In genomic region chr13:69537366-69537765, GRCm38 (mm10) we compare ENCODE assay signal across 29 mouse cellular contexts. TPM values are rescaled to one million over a fixed set of nuclear protein-coding genes. Genes with fewer than 3 reads are reported as not detected.
DNase-seq lines count a peak whose midpoint lies in the region; ATAC-seq and TF ChIP-seq lines count a peak whose summit lies in the region.
"Had no signal": no experiment of that assay in that cellular context is flagged by ENCODE, and none has a peak within 500 bp of the region (broad histone marks: within the 10 kb centered on the region; RNA-seq: fewer than 3 reads in every experiment).

No protein-coding gene starts in this region.

- no peak overlapping the region for H3K4me3 ChIP-seq in midbrain, postnatal 0 days (ENCODE audit: low read depth, low read length)
- H3K4me3 ChIP-seq in midbrain, embryonic 14.5 days (replicated peaks; ENCODE audit: low read depth, low read length) = no peak overlapping the region
- H3K4me3 ChIP-seq: embryonic facial prominence, embryonic 12.5 days; forebrain, embryonic 15.5 days; heart, adult 2 months; heart, embryonic 12.5 days; hindbrain, embryonic 13.5 days; liver, embryonic 12.5 days; megakaryocyte, embryonic 14.5 days; midbrain, embryonic 15.5 days; stomach, embryonic 15.5 days had no signal

- H3K9ac ChIP-seq in midbrain, postnatal 0 days (replicated peaks; ENCODE audit: low read length, poor library complexity, severe bottlenecking) = no peak overlapping the region
- H3K9ac ChIP-seq in midbrain, embryonic 14.5 days (replicated peaks; ENCODE audit: low read length) = no peak overlapping the region
- H3K9ac ChIP-seq: embryonic facial prominence, embryonic 12.5 days; forebrain, embryonic 15.5 days; heart, embryonic 12.5 days; liver, embryonic 12.5 days; liver, postnatal 0 days; midbrain, embryonic 15.5 days; stomach, embryonic 15.5 days had no signal

- H3K4me1 ChIP-seq in midbrain, postnatal 0 days (ENCODE audit: insufficient read depth, low read length) = peaks cover 9% of the 10 kb centered on the region
- H3K4me1 ChIP-seq in midbrain, embryonic 14.5 days (ENCODE audit: control insufficient read depth, insufficient read depth, low read length) = peaks cover 32% of the 10 kb centered on the region; the same call in 1 of the 2 replicates

- H3K36me3 ChIP-seq in midbrain, postnatal 0 days (ENCODE audit: insufficient read depth, low read length) = no peaks in the 10 kb centered on the region
- no peaks in the 10 kb centered on the region for H3K36me3 ChIP-seq in midbrain, embryonic 14.5 days (ENCODE audit: control insufficient read depth, insufficient read depth, low read length)
- H3K36me3 ChIP-seq: embryonic facial prominence, embryonic 12.5 days; forebrain, embryonic 15.5 days; heart, embryonic 12.5 days; hindbrain, embryonic 13.5 days; liver, embryonic 12.5 days; midbrain, embryonic 15.5 days; stomach, embryonic 15.5 days had no signal

- intact Hi-C loops in gastrocnemius, postnatal 14 days (cut with DNase I; ENCODE audit: low total_unique reads) = no loop called here

- peak; percentile 39 to 47 for DNase-seq in adrenal gland, postnatal 36 days
- no peak for DNase-seq in adrenal gland, adult 8-10 months
- peak; percentile 44 for DNase-seq in gastrocnemius, postnatal 14 days
- DNase-seq in gastrocnemius, postnatal 4 days (ENCODE audit: low spot score in 2 of 2) = no peak
- DNase-seq in midbrain, postnatal 0 days (ENCODE audit: low spot score) = peak; percentile 44
- no peak for DNase-seq in midbrain, embryonic 14.5 days
- no peak for DNase-seq in lung, adult 18-20 months
- DNase-seq: cerebellum, adult 8-10 months; embryo, embryonic 11 days; gastrocnemius, postnatal 36 days; heart, postnatal 4 days; kidney, adult 9 months; liver, postnatal 0 days; lung, postnatal 4 days; right cerebral cortex, postnatal 25 days; thymus, postnatal 14 days had no signal

- no peaks in the 10 kb centered on the region for H3K9me3 ChIP-seq in midbrain, postnatal 0 days (ENCODE audit: low read length)
- H3K9me3 ChIP-seq in midbrain, embryonic 14.5 days (ENCODE audit: control insufficient read depth, low read length) = no peaks in the 10 kb centered on the region
- H3K9me3 ChIP-seq: embryonic facial prominence, embryonic 12.5 days; forebrain, embryonic 15.5 days; heart, embryonic 12.5 days; hindbrain, embryonic 13.5 days; liver, embryonic 12.5 days; megakaryocyte, embryonic 14.5 days; midbrain, embryonic 15.5 days; stomach, embryonic 15.5 days had no signal

- WGBS in midbrain, postnatal 0 days = 68% methylated on average over 7 of the region's 7 CpGs
- 56% methylated on average over 7 of the region's 7 CpGs for WGBS in midbrain, embryonic 14.5 days

- no peak for TF ChIP-seq CTCF in midbrain, postnatal 0 days (IDR thresholded peaks at IDR 0.05)

- H3K27ac ChIP-seq in midbrain, postnatal 0 days (ENCODE audit: low read depth, low read length) = no peak overlapping the region
- H3K27ac ChIP-seq in midbrain, embryonic 14.5 days (replicated peaks; ENCODE audit: low read depth, low read length) = no peak overlapping the region
- H3K27ac ChIP-seq: embryonic facial prominence, embryonic 12.5 days; forebrain, embryonic 15.5 days; heart, adult 2 months; hindbrain, embryonic 13.5 days; liver, embryonic 12.5 days; midbrain, embryonic 15.5 days; stomach, embryonic 15.5 days had no signal

- ATAC-seq in midbrain, postnatal 0 days (ENCODE audit: low FRiP score) = no peak
- no peak for ATAC-seq in midbrain, embryonic 14.5 days (ENCODE audit: low FRiP score, low TSS enrichment)
- ATAC-seq: activated CD4-positive, CD25-positive, alpha-beta regulatory T cell, adult 4 months; CD4-positive, CD25-positive, alpha-beta regulatory T cell, adult 4 months; forebrain, embryonic 15.5 days; intestine, postnatal 0 days; liver, embryonic 12.5 days; liver, postnatal 0 days; lung, postnatal 0 days; midbrain, embryonic 15.5 days had no signal

- no peak overlapping the region for H3K4me2 ChIP-seq in midbrain, postnatal 0 days (ENCODE audit: low read depth, low read length, poor library complexity, severe bottlenecking)
- no peak overlapping the region for H3K4me2 ChIP-seq in midbrain, embryonic 14.5 days (ENCODE audit: low read length)
- H3K4me2 ChIP-seq: embryonic facial prominence, embryonic 12.5 days; forebrain, embryonic 15.5 days; hindbrain, embryonic 13.5 days; midbrain, embryonic 15.5 days; stomach, embryonic 15.5 days had no signal

- no peaks in the 10 kb centered on the region for H3K27me3 ChIP-seq in midbrain, postnatal 0 days (ENCODE audit: insufficient read depth, low read length)
- H3K27me3 ChIP-seq in midbrain, embryonic 14.5 days (ENCODE audit: control insufficient read depth, insufficient read depth, low read length) = no peaks in the 10 kb centered on the region
- H3K27me3 ChIP-seq: embryonic facial prominence, embryonic 12.5 days; forebrain, embryonic 15.5 days; heart, embryonic 12.5 days; hindbrain, embryonic 13.5 days; liver, embryonic 12.5 days; megakaryocyte, embryonic 14.5 days; midbrain, embryonic 15.5 days; stomach, embryonic 15.5 days had no signal

RNA-seq across cellular contexts. Expression of gene Tent4a, which starts 2.9 kb away (rescaled TPM):
- 10 to 100 TPM; 23.2 to 25.3 TPM for total RNA-seq in adrenal gland, postnatal 36 days (2021)
- 10 to 100 TPM; 22.6 to 24.5 (median 23.7) TPM for total RNA-seq in adrenal gland, adult 8-10 months (2022)
- total RNA-seq in gastrocnemius, postnatal 14 days (2021) = 1 to 10 TPM; 6.8 to 9.4 TPM
- 10 to 100 TPM; 19.0 to 21.9 TPM for total RNA-seq in gastrocnemius, postnatal 4 days (2021)
- total RNA-seq in midbrain, postnatal 0 days (2014; rRNA removed) = 26.1 TPM in 2 replicates
- polyA plus RNA-seq in midbrain, postnatal 0 days (2015; fragmentation: Nextera tagmentation; extraction: Ambion mirVana) = 4.5 and 5.2 TPM in 2 replicates
- polyA plus RNA-seq in midbrain, embryonic 14.5 days (2014; fragmentation: Nextera tagmentation; extraction: Ambion mirVana) = 11.5 TPM in 2 replicates

RNA-seq across cellular contexts. Expression of gene Nsun2, which starts 3.8 kb away (rescaled TPM):
- total RNA-seq in adrenal gland, postnatal 36 days (2021) = 10 to 100 TPM; 83.1 to 94.4 TPM
- 10 to 100 TPM; 82.8 to 94.0 (median 84.4) TPM for total RNA-seq in adrenal gland, adult 8-10 months (2022)
- total RNA-seq in gastrocnemius, postnatal 14 days (2021) = 10 to 100 TPM; 39.5 to 44.5 TPM
- total RNA-seq in gastrocnemius, postnatal 4 days (2021) = 10 to 100 TPM; 49.5 to 50.7 TPM
- total RNA-seq in midbrain, postnatal 0 days (2014; rRNA removed) = 51.1 and 60.3 TPM in 2 replicates
- polyA plus RNA-seq in midbrain, postnatal 0 days (2015; fragmentation: Nextera tagmentation; extraction: Ambion mirVana) = 56.7 and 60.2 TPM in 2 replicates
- polyA plus RNA-seq in midbrain, embryonic 14.5 days (2014; fragmentation: Nextera tagmentation; extraction: Ambion mirVana) = 57.3 and 82.8 TPM in 2 replicates

Comparison
In these comparisons a context has a peak if more than half of its experiments do, and no peak if none do; other contexts are left out.
1. DNase-seq: peak in adrenal gland, postnatal 36 days (2 of 2), gastrocnemius, postnatal 14 days (single experiment) and midbrain, postnatal 0 days (single experiment); none in adrenal gland, adult 8-10 months (single experiment), gastrocnemius, postnatal 4 days (0 of 2), midbrain, embryonic 14.5 days (single experiment) and lung, adult 18-20 months (0 of 2).